Mouse (Mus musculus): ENCODE measurements around the gene Qrich1. TPM values are rescaled to one million over a fixed set of nuclear protein-coding genes. Genes with fewer than 3 reads are reported as not detected.

The Qrich1 gene
- total and polyA plus RNA-seq, 2 experiments from 2014 or later = 123 to 265 TPM

GRCm38 (mm10) chr9:108507619-108508434 lies 8.8 kb upstream of the Qrich1 start, which contains the start of gene Qars:
Gene Qars (plus strand): TSS chr9:108507706.
- ATAC-seq (peak; percentile 99), DNase-seq (peak; percentile 96)
- Histone ChIP-seq H3K4me2 (ENCODE audit: low read depth) (peak within 1 kb of the TSS; percentile 68), H3K9me3 (ENCODE audit: low read length) (no peaks in the 10 kb centered on the region), H3K36me3 (ENCODE audit: insufficient read depth) (peaks cover 36% of the 10 kb centered on the region), H3K4me1 (ENCODE audit: insufficient read depth) (peaks cover 15% of the 10 kb centered on the region), H3K4me3 (ENCODE audit: low read depth, low read length) (peak within 1 kb of the TSS; percentile 54), H3K27ac (ENCODE audit: low read depth, low read length) (peak within 1 kb of the TSS; percentile 57), H3K27me3 (ENCODE audit: insufficient read depth, low read length) (no peaks in the 10 kb centered on the region), H3K9ac (peak within 1 kb of the TSS; percentile 49)
- TF ChIP-seq CTCF (IDR thresholded peaks at IDR 0.05; ENCODE audit: low read depth) = no peak
- WGBS = under 1% methylated on average over 37 of the region's 37 CpGs

GRCm38 (mm10) chr9:108508776-108509175 lies 7.8 kb upstream of the Qrich1 start:
- peaks cover 39% of the 10 kb centered on the region for H3K36me3 ChIP-seq (ENCODE audit: insufficient read depth)
- H3K9me3 ChIP-seq (ENCODE audit: low read length) = no peaks in the 10 kb centered on the region
- peak overlapping the region; percentile 49; the same call in 1 of the 2 replicates for H3K9ac ChIP-seq
- 89% methylated on average over 7 of the region's 7 CpGs for WGBS
- H3K4me3 ChIP-seq (ENCODE audit: low read depth, low read length) = peak overlapping the region; percentile 54; the same call in 1 of the 2 replicates
- TF ChIP-seq CTCF (IDR thresholded peaks at IDR 0.05; ENCODE audit: low read depth) = no peak
- H3K4me2 ChIP-seq (ENCODE audit: low read depth) = peak overlapping the region; percentile 68
- ATAC-seq (no peak), DNase-seq (no peak)
- peaks cover 15% of the 10 kb centered on the region for H3K4me1 ChIP-seq (ENCODE audit: insufficient read depth)
- H3K27me3 ChIP-seq (ENCODE audit: insufficient read depth, low read length) = no peaks in the 10 kb centered on the region
- no peak overlapping the region for H3K27ac ChIP-seq (ENCODE audit: low read depth, low read length)

GRCm38 (mm10) chr9:108517253-108517930 lies 786 bp downstream of the Qrich1 start:
- H3K36me3 ChIP-seq (ENCODE audit: insufficient read depth) = peaks cover 32% of the 10 kb centered on the region
- TF ChIP-seq CTCF (IDR thresholded peaks at IDR 0.05; ENCODE audit: low read depth) = peak; percentile 10; the same call in 1 of the 2 replicates
- H3K9me3 ChIP-seq (ENCODE audit: low read length) = no peaks in the 10 kb centered on the region
- under 1% methylated on average over 62 of the region's 95 CpGs for WGBS
- H3K9ac ChIP-seq = peak overlapping the region; percentile 95
- H3K27ac ChIP-seq (ENCODE audit: low read depth, low read length) = peak overlapping the region; percentile 100
- peaks cover 10% of the 10 kb centered on the region for H3K4me1 ChIP-seq (ENCODE audit: insufficient read depth)
- peak; percentile 93 for DNase-seq
- H3K4me3 ChIP-seq (ENCODE audit: low read depth, low read length) = peak overlapping the region; percentile 87
- peak overlapping the region; percentile 75 for H3K4me2 ChIP-seq (ENCODE audit: low read depth)
- no peaks in the 10 kb centered on the region for H3K27me3 ChIP-seq (ENCODE audit: insufficient read depth, low read length)
- ATAC-seq = peak; percentile 67

GRCm38 (mm10) chr9:108517931-108518332 lies 1.3 kb downstream of the Qrich1 start:
- Histone ChIP-seq H3K9me3 (ENCODE audit: low read length) (no peaks in the 10 kb centered on the region), H3K36me3 (ENCODE audit: insufficient read depth) (peaks cover 26% of the 10 kb centered on the region), H3K4me1 (ENCODE audit: insufficient read depth) (peaks cover 10% of the 10 kb centered on the region), H3K4me3 (ENCODE audit: low read depth, low read length) (peak overlapping the region; percentile 87), H3K27me3 (ENCODE audit: insufficient read depth, low read length) (no peaks in the 10 kb centered on the region), H3K27ac (ENCODE audit: low read depth, low read length) (peak overlapping the region; percentile 100), H3K9ac (peak overlapping the region; percentile 95), H3K4me2 (ENCODE audit: low read depth) (peak overlapping the region; percentile 75)
- peak; percentile 70 for DNase-seq
- 0% methylated on average over 13 of the region's 13 CpGs for WGBS
- TF ChIP-seq CTCF (IDR thresholded peaks at IDR 0.05; ENCODE audit: low read depth) = 0 out of 2 replicates have a peak, but pooled peaks have one; percentile 1
- peak; percentile 8; the same call in 1 of the 2 replicates for ATAC-seq

GRCm38 (mm10) chr9:108521604-108522003 lies 5.0 kb downstream of the Qrich1 start:
- ATAC-seq (no peak), DNase-seq (no peak)
- Histone ChIP-seq H3K4me1 (ENCODE audit: insufficient read depth) (peaks cover 10% of the 10 kb centered on the region), H3K9me3 (ENCODE audit: low read length) (no peaks in the 10 kb centered on the region), H3K27ac (ENCODE audit: low read depth, low read length) (no peak overlapping the region), H3K9ac (no peak overlapping the region), H3K4me2 (ENCODE audit: low read depth) (no peak overlapping the region), H3K27me3 (ENCODE audit: insufficient read depth, low read length) (no peaks in the 10 kb centered on the region), H3K36me3 (ENCODE audit: insufficient read depth) (no peaks in the 10 kb centered on the region), H3K4me3 (ENCODE audit: low read depth, low read length) (no peak overlapping the region)
- no peak for TF ChIP-seq CTCF (IDR thresholded peaks at IDR 0.05; ENCODE audit: low read depth)
- WGBS = 55% methylated on average over 2 of the region's 2 CpGs

- no peak overlapping the region for H3K4me3 ChIP-seq (ENCODE audit: low read depth, low read length)
- TF ChIP-seq CTCF (IDR thresholded peaks at IDR 0.05; ENCODE audit: low read depth) = no peak
- peaks cover 10% of the 10 kb centered on the region for H3K4me1 ChIP-seq (ENCODE audit: insufficient read depth)
- DNase-seq (no peak), ATAC-seq (no peak)
- WGBS = 94% methylated on average over 4 of the region's 4 CpGs
- H3K36me3 ChIP-seq (ENCODE audit: insufficient read depth) = no peaks in the 10 kb centered on the region; the same call in 1 of the 2 replicates
- H3K27ac ChIP-seq (ENCODE audit: low read depth, low read length) = no peak overlapping the region
- H3K4me2 ChIP-seq (ENCODE audit: low read depth) = no peak overlapping the region
- H3K27me3 ChIP-seq (ENCODE audit: insufficient read depth, low read length) = no peaks in the 10 kb centered on the region
- no peak overlapping the region for H3K9ac ChIP-seq
- no peaks in the 10 kb centered on the region for H3K9me3 ChIP-seq (ENCODE audit: low read length)
These were observed 6.7 kb downstream of the Qrich1 start for GRCm38 (mm10) chr9:108523341-108523740.
